Mouse (Mus musculus): ENCODE data around the gene Tmem179.

GRCm38 (mm10) chr12:112507984-112508383 is 8.6 kb downstream of the Tmem179 start:
- no peak for TF ChIP-seq GATA1 (IDR thresholded peaks at IDR 0.05; ENCODE audit: borderline replicate concordance, low read length)
- TF ChIP-seq FLI1 (IDR thresholded peaks at IDR 0.05; ENCODE audit: low read length) = no peak
